Mouse (Mus musculus) olfactory bulb, adult 2 months (tissue): Measurements from ENCODE around the gene Ovol1.

ENCODE experiments used
- CTCF ChIP-seq: fragments of 200-500 bp; IDR thresholded peaks from 2 replicates; pipeline ENCODE4 v1.5.1; 2012; ENCODE audit warnings: low read depth, mild to moderate bottlenecking, low read length, moderate library complexity; ENCODE audit not compliant: insufficient read depth
- POLR2A ChIP-seq: fragments of 200-500 bp; IDR thresholded peaks from 2 replicates; pipeline ENCODE4 v1.6.1; 2012; ENCODE audit warnings: mild to moderate bottlenecking, low read depth, low read length, moderate library complexity; ENCODE audit not compliant: insufficient read depth

- TF ChIP-seq CTCF (no peak), POLR2A (no peak)
Measured at GRCm38 (mm10) chr19:5607705-5608410, 47.4 kb upstream of the Ovol1 start.
